Mouse (Mus musculus) liver, postnatal 0 days (tissue): Measurements from ENCODE around the gene Abl1. TPM values are rescaled to one million over a fixed set of nuclear protein-coding genes. Genes with fewer than 3 reads are reported as not detected.

Experiments
- ATAC-seq: fragments of 200-750 bp; cut with Nextera tagmentation; 2 replicates; pipeline ENCODE4 v1.8.0; 2017; ENCODE audit warnings: mild to moderate bottlenecking, moderate library complexity
- DNase-seq: peaks from one replicate; pipeline ENCODE4 v3.0.0-alpha.2; 2016
- H3K27ac ChIP-seq: fragments of 300-500 bp; sonication (generic); 2 replicates; pipeline ENCODE4 v1.5.1; 2014; ENCODE audit warnings: antibody characterized with exemption, moderate library complexity, mild to moderate bottlenecking, low read depth
- H3K27me3 ChIP-seq: fragments of 300-500 bp; sonication (generic); 2 replicates; pipeline ENCODE4 v1.6.1; 2014; ENCODE audit warnings: low read length, control low read depth, mixed read lengths; ENCODE audit not compliant: insufficient read depth
- H3K36me3 ChIP-seq: fragments of 300-500 bp; sonication (generic); replicated peaks from 2 replicates; pipeline ENCODE4 v1.6.1; 2014; ENCODE audit warnings: mild to moderate bottlenecking, control low read depth, low read length, moderate library complexity, mixed read lengths; ENCODE audit not compliant: insufficient read depth
- H3K4me1 ChIP-seq: fragments of 300-500 bp; sonication (generic); 2 replicates; pipeline ENCODE4 v1.6.1; 2014; ENCODE audit warnings: antibody characterized with exemption, mild to moderate bottlenecking, control low read depth; ENCODE audit not compliant: insufficient read depth
- H3K4me2 ChIP-seq: fragments of 300-500 bp; sonication (generic); 2 replicates; pipeline ENCODE4 v1.6.1; 2014; ENCODE audit warnings: low read depth, mild to moderate bottlenecking, low read length, moderate library complexity, mixed read lengths
- H3K4me3 ChIP-seq: fragments of 300-500 bp; sonication (generic); 2 replicates; pipeline ENCODE4 v1.5.1; 2014; ENCODE audit warnings: low read depth, low read length
- H3K9ac ChIP-seq: fragments of 300-500 bp; sonication (generic); replicated peaks from 2 replicates; pipeline ENCODE4 v1.6.1; 2014; ENCODE audit warnings: mild to moderate bottlenecking, moderate library complexity
- H3K9me3 ChIP-seq: fragments of 300-500 bp; sonication (generic); 2 replicates; pipeline ENCODE4 v1.6.1; 2016; ENCODE audit warnings: mild to moderate bottlenecking, control low read depth, low read length, mixed read lengths
- CTCF ChIP-seq: sonication (generic); IDR thresholded peaks from 2 replicates; pipeline ENCODE4 v1.5.1; 2016; ENCODE audit warnings: antibody characterized with exemption, low read depth
- EP300 ChIP-seq: IDR thresholded peaks from 2 replicates; pipeline ENCODE4 v1.6.1; 2016; ENCODE audit warnings: antibody characterized with exemption, low read depth, mild to moderate bottlenecking
- WGBS: fragments of 180-500 bp; shearing (Covaris S2); extraction: QIAGEN DNeasy Blood & Tissue Kit; methylation state at CpG from one replicate; pipeline ENCODE4 v1.1.7; 2014; ENCODE audit not compliant: insufficient replicate concordance; 5-methylcytosine and 5-hydroxymethylcytosine counted together
- polyA plus RNA-seq: library from polyadenylated mRNA; unstranded; fragments of >200 nt; fragmentation: Nextera tagmentation; extraction: Ambion mirVana; gene quantifications from 2 replicates; pipeline ENCODE4 v1.2.1, GENCODE M21; 2015

Gene Abl1
- polyA plus RNA-seq, 1 experiment from 2014 or later: 4.1 TPM

GRCm38 (mm10) chr2:31719202-31719880, 31.2 kb downstream of the Abl1 start:
- TF ChIP-seq CTCF (no peak), EP300 (no peak)
- peak overlapping the region; percentile 76 for H3K27ac ChIP-seq
- H3K36me3 ChIP-seq: no peaks in the 10 kb centered on the region
- H3K9ac ChIP-seq: no peak overlapping the region
- no peak overlapping the region for H3K4me3 ChIP-seq
- peak overlapping the region; percentile 10; the same call in 1 of the 2 replicates for H3K4me2 ChIP-seq
- 63% methylated on average over 6 of the region's 6 CpGs for WGBS
- H3K4me1 ChIP-seq: peaks cover 13% of the 10 kb centered on the region
- no peaks in the 10 kb centered on the region for H3K9me3 ChIP-seq
- peak; percentile 91 for ATAC-seq
- H3K27me3 ChIP-seq: no peaks in the 10 kb centered on the region
- DNase-seq: peak; percentile 32

GRCm38 (mm10) chr2:31719944-31720343, 31.8 kb downstream of the Abl1 start:
- Histone ChIP-seq H3K4me2 (0 out of 2 replicates have a peak overlapping the region, but pooled peaks have one; percentile 27), H3K9me3 (no peaks in the 10 kb centered on the region), H3K36me3 (no peaks in the 10 kb centered on the region), H3K4me3 (no peak overlapping the region), H3K27me3 (no peaks in the 10 kb centered on the region), H3K9ac (no peak overlapping the region), H3K27ac (0 out of 2 replicates have a peak overlapping the region, but pooled peaks have one; percentile 39), H3K4me1 (peaks cover 13% of the 10 kb centered on the region)
- 73% methylated on average over 2 of the region's 2 CpGs for WGBS
- DNase-seq: no peak
- TF ChIP-seq CTCF (no peak), EP300 (no peak)
- no peak for ATAC-seq

- no peak overlapping the region for H3K9ac ChIP-seq
- H3K27ac ChIP-seq: no peak overlapping the region
- no peaks in the 10 kb centered on the region for H3K27me3 ChIP-seq
- DNase-seq (peak; percentile 25), ATAC-seq (no peak)
- no peaks in the 10 kb centered on the region for H3K36me3 ChIP-seq
- peaks cover 13% of the 10 kb centered on the region for H3K4me1 ChIP-seq
- WGBS: 61% methylated on average over 4 of the region's 4 CpGs
- no peak overlapping the region for H3K4me3 ChIP-seq
- H3K9me3 ChIP-seq: no peaks in the 10 kb centered on the region
- TF ChIP-seq CTCF (peak; percentile 54), EP300 (no peak)
- no peak overlapping the region for H3K4me2 ChIP-seq
Observed at GRCm38 (mm10) chr2:31720783-31721182, 32.6 kb downstream of the Abl1 start.

DNA sequence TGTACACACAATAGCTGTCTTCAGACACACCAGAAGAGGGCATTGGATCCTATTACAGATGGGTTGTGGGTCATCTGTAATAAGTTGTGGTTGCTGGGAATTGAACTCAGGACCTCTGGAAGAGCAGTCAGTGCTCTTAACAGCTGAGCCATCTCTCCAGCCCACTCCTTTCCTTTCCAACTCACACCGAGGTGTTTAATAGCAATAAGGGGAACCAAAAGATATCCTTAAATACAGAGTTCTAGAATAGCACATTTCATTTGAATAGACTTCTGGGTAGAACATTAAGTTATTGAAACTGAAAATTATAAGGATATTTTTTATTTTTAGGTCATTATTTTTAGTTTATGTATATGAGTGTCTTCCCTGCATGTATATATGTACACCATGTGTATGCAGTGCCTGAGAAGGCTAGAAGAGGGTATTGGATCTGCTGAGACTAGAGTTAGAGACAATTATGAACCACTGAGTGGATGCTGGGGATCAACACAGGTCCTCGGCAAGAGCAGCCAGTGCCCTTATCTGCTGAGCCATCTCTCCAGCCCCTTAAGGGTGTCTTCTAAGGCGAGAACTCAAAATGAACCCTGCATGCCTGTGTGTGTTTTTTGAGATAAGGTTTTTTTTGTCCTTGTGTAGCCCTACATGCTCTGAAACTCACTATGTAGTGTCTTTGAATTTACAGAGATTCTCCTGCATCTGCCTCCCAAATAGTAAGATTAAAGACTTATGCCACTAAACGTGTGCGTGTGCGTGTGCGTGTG, 36.7 kb downstream of the Abl1 start:
- no peaks in the 10 kb centered on the region for H3K9me3 ChIP-seq
- H3K4me3 ChIP-seq: no peak overlapping the region
- H3K36me3 ChIP-seq: no peaks in the 10 kb centered on the region
- no peak overlapping the region for H3K4me2 ChIP-seq
- no peak for TF ChIP-seq CTCF
- no peak for TF ChIP-seq EP300
- no peak overlapping the region for H3K27ac ChIP-seq
- DNase-seq (no peak), ATAC-seq (peak; percentile 40; the same call in 1 of the 2 replicates)
- H3K9ac ChIP-seq: no peak overlapping the region
- H3K4me1 ChIP-seq: peaks cover 20% of the 10 kb centered on the region
- no peaks in the 10 kb centered on the region for H3K27me3 ChIP-seq
- 74% methylated on average over 7 of the region's 7 CpGs for WGBS

GRCm38 (mm10) chr2:31727576-31728277, 39.6 kb downstream of the Abl1 start:
- Histone ChIP-seq H3K27me3 (no peaks in the 10 kb centered on the region), H3K9ac (no peak overlapping the region), H3K9me3 (no peaks in the 10 kb centered on the region), H3K4me3 (no peak overlapping the region), H3K27ac (no peak overlapping the region), H3K4me2 (no peak overlapping the region), H3K4me1 (peaks cover 23% of the 10 kb centered on the region), H3K36me3 (no peaks in the 10 kb centered on the region)
- ATAC-seq (no peak), DNase-seq (no peak)
- TF ChIP-seq CTCF: no peak
- TF ChIP-seq EP300: no peak
- 62% methylated on average over 9 of the region's 9 CpGs for WGBS

- WGBS: 54% methylated on average over 5 of the region's 5 CpGs
- no peak for DNase-seq
- no peak for ATAC-seq
- TF ChIP-seq CTCF (no peak), EP300 (no peak)
- no peaks in the 10 kb centered on the region for H3K27me3 ChIP-seq
- no peaks in the 10 kb centered on the region for H3K36me3 ChIP-seq
- no peak overlapping the region for H3K4me3 ChIP-seq
- H3K4me2 ChIP-seq: no peak overlapping the region
- H3K9ac ChIP-seq: no peak overlapping the region
- no peak overlapping the region; the same call in 1 of the 2 replicates for H3K27ac ChIP-seq
- peaks cover 23% of the 10 kb centered on the region for H3K4me1 ChIP-seq
- H3K9me3 ChIP-seq: no peaks in the 10 kb centered on the region
Observed at GRCm38 (mm10) chr2:31730640-31731039, 42.5 kb downstream of the Abl1 start.
